Mouse (Mus musculus) spleen, adult 12 weeks (tissue): ENCODE measurements around the gene Cdkl5.

ENCODE experiments used
- DNase-seq: peaks from one replicate; pipeline ENCODE4 v3.0.0; 2022; ENCODE audit warnings: low spot score

Gene Cdkl5

DNA sequence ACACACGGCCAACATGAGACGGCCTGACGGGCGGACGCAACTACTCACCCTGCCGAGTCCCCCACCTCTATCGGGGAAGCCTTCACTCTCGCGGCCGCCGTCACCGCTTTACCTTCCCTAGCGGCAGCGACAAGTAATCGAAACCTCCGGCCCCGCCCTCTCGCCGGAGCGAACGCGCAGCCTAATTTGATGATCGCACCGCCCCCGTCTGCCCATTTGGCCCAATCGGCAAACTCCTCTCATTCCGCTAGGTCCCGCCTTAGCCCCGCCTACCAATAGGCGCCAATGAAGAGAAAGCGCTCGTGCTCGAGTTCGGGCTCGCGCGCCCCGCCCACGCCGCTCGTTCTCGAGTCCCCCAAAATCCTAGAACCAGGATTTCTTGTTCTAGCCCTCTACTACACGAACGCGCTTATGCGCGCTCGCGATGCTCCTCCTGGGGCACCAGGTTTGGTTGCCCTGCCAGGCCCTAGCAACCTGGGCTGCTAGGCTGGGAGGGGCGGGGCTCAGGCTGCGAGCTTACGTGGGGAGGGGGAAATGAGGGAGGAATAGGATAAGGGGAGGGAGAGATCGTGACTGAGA is at the start of gene Cdkl5:
Cdkl5 (minus strand) TSS at position 162 of the 579 bp plus-strand sequence.
- peak; percentile 86 for DNase-seq

- DNase-seq: no peak
Observed at GRCm38 (mm10) chrX:161033235-161033803, 38.8 kb upstream of the Cdkl5 start.

DNA sequence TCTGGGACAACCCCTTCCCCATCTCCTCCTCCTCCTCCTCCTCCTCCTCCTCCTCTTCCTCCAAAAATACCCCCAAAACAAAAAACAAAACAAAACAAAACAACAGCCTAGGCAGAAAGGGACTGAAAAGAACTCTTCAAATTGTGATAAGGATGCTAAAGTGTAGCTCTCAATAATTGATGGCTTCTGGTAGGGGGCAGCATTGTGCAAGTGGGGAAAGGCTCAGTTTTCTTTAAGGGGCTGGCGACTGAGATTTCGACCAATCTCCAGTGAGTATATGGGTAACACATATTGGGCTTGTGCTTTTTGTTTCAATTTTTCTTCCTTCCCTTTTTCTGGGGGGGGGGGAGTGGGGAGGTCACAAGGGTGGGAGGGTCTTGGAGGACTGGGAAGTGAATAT is 37.9 kb upstream of the Cdkl5 start:
- no peak for DNase-seq

DNA sequence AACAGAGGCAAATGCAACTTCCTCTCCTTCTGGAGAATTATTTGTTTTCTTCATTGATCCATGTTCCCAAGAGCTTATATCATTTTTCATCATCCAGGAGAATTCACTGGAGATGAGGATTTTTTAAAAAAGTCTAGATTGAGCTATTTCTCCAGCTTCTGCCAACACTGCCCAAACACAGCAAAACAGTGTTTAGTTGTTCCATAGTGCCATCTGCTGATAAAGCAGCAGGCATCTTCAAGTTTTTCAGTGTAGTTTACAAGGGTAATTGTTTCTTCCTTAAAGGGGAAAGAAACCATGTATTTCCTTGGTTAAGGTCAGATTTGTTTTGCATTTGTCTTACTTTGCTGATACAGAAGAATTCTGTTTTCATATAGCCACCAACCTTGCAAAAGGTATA is 35.7 kb upstream of the Cdkl5 start:
- no peak for DNase-seq

DNA sequence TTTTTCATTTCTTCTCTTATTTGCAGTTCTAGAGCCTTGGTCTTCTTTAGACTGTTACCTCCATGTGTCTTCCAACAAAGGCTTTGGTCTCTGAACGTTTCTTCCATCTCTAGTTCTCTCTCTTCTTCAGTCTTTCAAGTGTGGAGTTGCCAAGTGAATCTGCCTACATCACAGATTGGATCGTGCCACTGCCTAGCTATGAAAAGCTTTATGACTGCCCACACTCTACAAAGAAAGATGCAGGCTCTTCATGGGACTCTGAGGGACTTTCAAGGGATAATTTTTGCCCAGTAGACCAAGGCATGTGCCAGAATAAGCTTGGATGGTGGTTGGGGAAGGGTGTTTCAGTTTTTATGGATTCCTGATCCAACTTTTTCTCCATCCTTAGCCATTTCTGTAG is 30.0 kb upstream of the Cdkl5 start:
- DNase-seq: no peak

- no peak for DNase-seq
Observed at GRCm38 (mm10) chrX:161021548-161021947, 27.0 kb upstream of the Cdkl5 start.

DNA sequence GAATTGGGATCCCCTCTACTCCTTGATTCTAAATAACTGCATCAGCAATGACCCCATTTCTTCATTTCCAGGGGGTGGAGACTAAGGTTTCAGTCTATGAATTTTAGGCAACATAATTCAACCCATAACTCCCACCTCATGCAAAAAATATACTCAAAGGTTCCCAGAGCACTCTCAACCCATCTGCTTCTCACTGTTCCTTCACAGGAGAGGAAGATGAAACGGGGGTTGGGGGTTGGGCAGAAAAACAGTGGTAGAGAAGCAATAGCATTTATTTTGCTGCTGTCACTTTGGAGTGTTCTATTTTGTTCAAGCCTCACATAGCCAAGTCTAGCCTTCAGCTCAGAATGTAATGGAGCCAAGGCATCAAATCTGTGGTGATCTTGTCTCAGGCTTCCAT is 23.7 kb upstream of the Cdkl5 start:
- DNase-seq: no peak

- no peak for DNase-seq
Observed at GRCm38 (mm10) chrX:161006272-161006671, 11.8 kb upstream of the Cdkl5 start.

DNA sequence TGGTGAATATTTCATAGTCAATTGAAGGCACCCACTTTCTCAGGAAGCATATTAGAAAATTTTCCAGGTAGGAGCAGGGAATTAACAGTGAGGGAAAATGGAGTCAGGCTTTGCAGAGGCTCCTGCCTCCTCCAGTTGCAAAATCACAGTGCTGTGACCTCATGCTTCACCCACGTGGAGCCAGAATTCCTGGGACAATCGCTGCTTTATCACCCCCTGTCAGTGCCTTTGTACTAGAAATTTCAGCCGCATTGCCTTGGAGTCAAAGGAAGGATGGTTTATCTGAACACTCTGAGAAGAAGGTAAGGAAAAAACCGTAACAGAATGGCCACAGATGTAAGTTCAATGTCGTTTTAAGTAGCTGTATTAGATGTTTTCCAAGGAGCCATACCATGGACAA is 1.5 kb upstream of the Cdkl5 start:
- DNase-seq: no peak

GRCm38 (mm10) chrX:160995131-160995667 is 695 bp upstream of the Cdkl5 start:
- no peak for DNase-seq

GRCm38 (mm10) chrX:160993749-160994539 is 560 bp downstream of the Cdkl5 start:
- peak; percentile 0 for DNase-seq

DNA sequence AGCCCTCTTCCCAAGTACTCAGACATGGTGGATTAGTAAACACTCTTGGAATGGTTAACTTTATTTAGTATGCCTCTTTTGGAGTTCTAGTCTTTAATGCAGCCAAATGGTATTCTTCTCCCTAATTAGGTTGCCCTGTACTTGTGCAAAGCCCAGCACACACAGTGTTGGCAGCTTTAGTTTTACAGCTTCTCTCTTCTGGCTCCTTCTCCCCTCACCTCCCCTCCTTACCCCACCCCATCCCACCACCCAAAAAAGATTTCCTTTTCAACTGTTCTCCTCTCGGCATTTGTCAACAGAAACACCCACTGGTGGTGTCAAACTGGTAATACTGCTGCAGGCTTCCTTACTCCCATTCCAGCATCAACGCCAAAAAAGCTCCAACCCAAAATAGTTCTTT is 1.8 kb downstream of the Cdkl5 start:
- no peak for DNase-seq

DNA sequence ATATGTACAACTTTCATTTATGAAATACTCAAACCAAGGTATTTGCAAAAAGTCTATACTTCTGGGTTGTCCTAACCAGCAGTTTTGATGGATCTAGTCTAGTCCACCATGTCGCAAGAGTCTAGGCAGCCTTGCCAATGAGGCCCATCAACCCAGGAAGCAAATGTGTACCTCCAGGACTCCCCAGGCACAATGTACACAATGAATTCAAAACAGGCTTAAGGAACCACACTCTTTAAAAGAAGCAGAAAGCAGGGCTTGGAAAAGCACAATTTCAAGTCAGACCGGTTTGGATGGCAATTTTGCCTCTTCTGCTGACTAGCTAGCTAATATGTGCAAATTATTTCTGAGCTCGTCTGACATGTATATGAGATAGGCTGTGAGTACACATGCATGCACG is 4.2 kb downstream of the Cdkl5 start:
- DNase-seq: no peak

GRCm38 (mm10) chrX:160977919-160978318 is 16.6 kb downstream of the Cdkl5 start:
- DNase-seq: no peak

DNA sequence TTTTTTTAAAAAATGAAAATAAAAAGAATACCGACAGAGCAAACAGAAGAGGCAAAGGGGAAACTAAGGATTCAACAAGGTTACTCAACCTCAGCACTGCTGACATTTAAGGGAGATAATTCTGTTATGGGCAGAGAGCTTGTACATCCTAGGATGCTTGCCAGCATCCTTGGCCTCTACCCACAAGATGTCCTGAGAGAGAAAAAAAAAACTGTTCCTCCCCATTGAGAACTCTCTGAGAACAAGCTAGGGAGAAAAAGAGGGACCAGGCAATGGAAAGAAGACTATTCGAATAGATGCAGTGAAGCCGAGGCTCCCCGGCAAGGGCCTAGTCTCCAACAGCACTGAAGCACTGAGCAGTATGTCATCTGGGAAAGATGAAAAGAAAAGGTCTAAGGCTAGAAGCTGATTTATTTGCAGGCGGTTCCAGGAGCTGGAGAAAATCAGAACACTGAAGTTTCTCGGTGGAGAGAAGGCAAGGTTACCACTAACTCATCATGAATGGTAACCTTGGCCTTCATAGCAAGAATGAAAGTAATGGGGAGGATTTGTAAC is 22.4 kb downstream of the Cdkl5 start:
- DNase-seq: no peak

- no peak for DNase-seq
Observed at GRCm38 (mm10) chrX:160958593-160959131, 35.8 kb downstream of the Cdkl5 start.

DNA sequence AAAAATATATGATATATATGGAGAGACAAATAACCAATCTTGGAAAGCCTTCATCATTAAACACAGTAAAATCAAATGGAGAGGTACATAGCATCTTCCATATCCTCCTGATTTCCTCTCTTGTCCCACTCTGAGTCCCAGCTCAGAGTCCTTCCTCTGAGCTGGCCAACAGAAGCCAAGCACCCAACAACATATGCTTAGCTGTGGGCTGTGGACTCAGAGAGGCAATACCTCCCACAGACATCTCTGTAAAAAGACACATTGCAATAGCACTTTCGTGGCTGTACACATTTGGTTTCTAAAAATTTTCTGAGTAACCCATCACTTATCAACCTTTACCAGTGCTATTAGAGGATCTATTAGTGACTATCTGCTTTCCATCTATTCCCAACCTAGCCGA is 44.9 kb downstream of the Cdkl5 start:
- DNase-seq: no peak

- no peak for DNase-seq
Observed at GRCm38 (mm10) chrX:160944722-160945121, 49.8 kb downstream of the Cdkl5 start.

DNA sequence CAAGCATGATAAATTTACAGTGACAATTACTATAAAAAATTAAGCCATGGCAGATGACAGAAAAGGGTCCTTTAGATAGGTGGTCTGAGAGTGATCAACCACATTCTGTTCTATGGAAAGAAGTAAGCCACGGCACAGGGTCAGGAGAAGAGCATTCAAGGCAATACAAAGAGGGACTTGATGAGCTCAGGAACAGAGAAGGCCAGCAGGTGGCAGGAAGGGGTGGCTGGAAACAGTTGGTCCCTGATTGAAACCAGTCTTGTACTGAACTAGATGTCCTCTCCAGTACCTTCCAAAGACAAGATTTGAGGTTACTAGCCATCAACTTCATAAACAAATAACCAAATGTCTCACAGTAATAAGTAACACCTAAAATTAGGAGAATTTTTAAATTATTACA is 59.0 kb downstream of the Cdkl5 start:
- DNase-seq: no peak

- no peak for DNase-seq
Observed at GRCm38 (mm10) chrX:160930656-160931055, 63.8 kb downstream of the Cdkl5 start.

DNA sequence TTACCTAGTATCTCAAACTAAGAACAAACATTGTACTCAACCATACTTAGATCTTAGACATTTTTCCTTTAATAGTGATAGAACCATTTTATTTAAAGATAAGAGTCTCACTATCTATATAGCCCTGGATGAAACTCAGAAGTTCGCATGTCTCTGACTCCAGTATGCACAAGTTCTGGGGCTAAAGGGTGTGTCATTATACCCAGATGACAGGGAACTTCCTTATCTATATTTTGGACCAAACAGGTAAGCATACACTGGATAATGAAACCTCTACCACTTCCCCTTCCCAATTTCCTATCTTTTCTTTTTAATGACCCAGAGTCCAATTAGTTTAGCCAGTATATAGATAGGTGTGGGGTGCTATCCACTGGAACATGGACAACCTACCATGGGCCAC is 65.6 kb downstream of the Cdkl5 start:
- DNase-seq: no peak

DNA sequence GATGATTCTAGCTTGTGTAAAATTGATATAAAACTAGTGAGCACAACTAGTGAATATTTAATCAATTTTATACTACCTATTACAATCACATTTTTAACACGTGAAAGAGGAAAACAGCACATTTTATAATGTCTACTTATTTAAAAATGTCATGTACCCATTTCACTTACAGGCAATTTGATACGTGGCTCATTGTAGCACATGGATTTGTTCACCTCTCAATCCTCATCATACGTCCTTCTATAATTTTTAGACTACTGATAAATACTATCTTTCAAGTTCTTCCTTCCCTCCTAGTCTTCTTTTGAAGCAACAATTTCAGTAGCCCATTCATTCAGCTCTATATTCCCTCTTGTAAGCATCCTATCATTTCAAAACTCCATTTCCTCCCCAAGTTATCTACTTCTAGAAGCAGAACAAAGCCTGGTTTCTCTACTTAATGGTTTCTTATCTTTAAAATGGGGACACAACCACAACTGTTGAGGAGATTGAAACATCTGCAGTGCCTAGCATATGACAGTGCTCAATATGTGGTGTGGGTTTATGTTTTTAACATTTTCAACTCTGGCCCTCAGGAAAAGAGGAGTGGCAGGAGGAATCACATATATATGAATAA is 75.4 kb downstream of the Cdkl5 start:
- no peak for DNase-seq
